ENCODE assay signal across 9 mouse cellular contexts in genomic region chr13:54073491-54073890, GRCm38 (mm10). TPM values are rescaled to one million over a fixed set of nuclear protein-coding genes. Genes with fewer than 3 reads are reported as not detected.
DNase-seq lines count a peak whose midpoint lies in the region; ATAC-seq and TF ChIP-seq lines count a peak whose summit lies in the region.
"Had no signal": no experiment of that assay in that cellular context is flagged by ENCODE, and none has a peak within 500 bp of the region (broad histone marks: within the 10 kb centered on the region; RNA-seq: fewer than 3 reads in every experiment).

No protein-coding gene starts in this region.

- no peak for TF ChIP-seq EP300 in stomach, postnatal 0 days (optimal IDR thresholded peaks at IDR 0.05)

- H3K4me2 ChIP-seq in neural tube, embryonic 12.5 days (replicated peaks) = peak overlapping the region; percentile 67
- peak overlapping the region; percentile 73; the same call in 1 of the 2 replicates for H3K4me2 ChIP-seq in stomach, postnatal 0 days (replicated peaks; ENCODE audit: low read depth)

- no peaks in the 10 kb centered on the region for H3K9me3 ChIP-seq in erythroblast, embryonic 14.5 days (ENCODE audit: control insufficient read depth, low read length)
- no peaks in the 10 kb centered on the region for H3K9me3 ChIP-seq in neural tube, embryonic 12.5 days
- no peaks in the 10 kb centered on the region for H3K9me3 ChIP-seq in limb, embryonic 10.5 days (replicated peaks)
- H3K9me3 ChIP-seq in stomach, postnatal 0 days (ENCODE audit: control insufficient read depth, low read length) = no peaks in the 10 kb centered on the region

- 84% methylated on average over 2 of the region's 2 CpGs for WGBS in neural tube, embryonic 12.5 days
- WGBS in limb, embryonic 10.5 days = 83% methylated on average over 2 of the region's 2 CpGs
- WGBS in stomach, postnatal 0 days = 53% methylated on average over 2 of the region's 2 CpGs

- TF ChIP-seq CTCF in stomach, postnatal 0 days (IDR thresholded peaks at IDR 0.05; ENCODE audit: low read depth) = no peak

- peaks cover 34% of the 10 kb centered on the region for H3K4me1 ChIP-seq in erythroblast, embryonic 14.5 days (ENCODE audit: control insufficient read depth)
- H3K4me1 ChIP-seq in neural tube, embryonic 12.5 days = peaks cover 15% of the 10 kb centered on the region; the same call in 1 of the 2 replicates
- H3K4me1 ChIP-seq in limb, embryonic 10.5 days = peaks cover 17% of the 10 kb centered on the region
- no peaks in the 10 kb centered on the region for H3K4me1 ChIP-seq in stomach, postnatal 0 days (replicated peaks; ENCODE audit: control insufficient read depth, insufficient read depth)

- peak overlapping the region; percentile 93 for H3K4me3 ChIP-seq in erythroblast, embryonic 14.5 days (replicated peaks)
- H3K4me3 ChIP-seq in neural tube, embryonic 12.5 days = no peak overlapping the region
- H3K4me3 ChIP-seq in limb, embryonic 10.5 days = peak overlapping the region; percentile 87; the same call in 1 of the 2 replicates
- no peak overlapping the region for H3K4me3 ChIP-seq in stomach, postnatal 0 days (ENCODE audit: low read depth, low read length)

- DNase-seq in neural tube, embryonic 10.5 days (ENCODE audit: extremely low spot score, low spot score) = no peak
- DNase-seq in limb, embryonic 10.5 days (ENCODE audit: low spot score) = no peak
- DNase-seq in stomach, postnatal 0 days (ENCODE audit: low spot score) = peak; percentile 30
- DNase-seq in layer of hippocampus, postnatal 10 days (ENCODE audit: low spot score in 2 of 2) = no peak
- no peak for DNase-seq in ovary, postnatal 14 days (ENCODE audit: low spot score)
- DNase-seq: cerebellum, postnatal 36 days had no signal

- ATAC-seq in erythroblast, adult 5-6 weeks (replicated peaks; ENCODE audit: low FRiP score, poor library complexity, severe bottlenecking) = no peak
- ATAC-seq in neural tube, embryonic 12.5 days (ENCODE audit: low FRiP score, low read depth) = no peak
- no peak for ATAC-seq in stomach, postnatal 0 days (ENCODE audit: low FRiP score, low TSS enrichment)

- H3K27ac ChIP-seq in neural tube, embryonic 12.5 days = no peak overlapping the region
- no peak overlapping the region for H3K27ac ChIP-seq in limb, embryonic 10.5 days
- no peak overlapping the region for H3K27ac ChIP-seq in stomach, postnatal 0 days (replicated peaks)

- H3K9ac ChIP-seq in neural tube, embryonic 12.5 days = no peak overlapping the region
- H3K9ac ChIP-seq in stomach, postnatal 0 days (ENCODE audit: low read length) = no peak overlapping the region

- peaks cover 30% of the 10 kb centered on the region for H3K36me3 ChIP-seq in erythroblast, embryonic 14.5 days (ENCODE audit: control insufficient read depth)
- H3K36me3 ChIP-seq in neural tube, embryonic 12.5 days = no peaks in the 10 kb centered on the region
- H3K36me3 ChIP-seq in limb, embryonic 10.5 days = peaks cover 12% of the 10 kb centered on the region
- H3K36me3 ChIP-seq in stomach, postnatal 0 days (ENCODE audit: control insufficient read depth, insufficient read depth, low read length) = no peaks in the 10 kb centered on the region

- H3K27me3 ChIP-seq in erythroblast, embryonic 14.5 days (ENCODE audit: control insufficient read depth) = no peaks in the 10 kb centered on the region
- H3K27me3 ChIP-seq in neural tube, embryonic 12.5 days (replicated peaks) = no peaks in the 10 kb centered on the region
- H3K27me3 ChIP-seq in limb, embryonic 10.5 days (ENCODE audit: low read depth, poor library complexity, severe bottlenecking) = no peaks in the 10 kb centered on the region
- no peaks in the 10 kb centered on the region for H3K27me3 ChIP-seq in stomach, postnatal 0 days (ENCODE audit: control insufficient read depth, insufficient read depth, low read length)

RNA-seq across cellular contexts. Expression of gene Sfxn1, which starts 1.8 kb away (rescaled TPM):
- 0.58 and 0.75 TPM in 2 replicates for polyA plus RNA-seq in erythroblast, embryonic 14.5 days (2012)
- total RNA-seq in erythroblast, adult 5-6 weeks (2015; ENCODE audit: low replicate concordance) = 30.7 and 32.0 TPM in 2 replicates
- 8.6 and 16.4 TPM in 2 replicates for total RNA-seq in erythroblast, adult 5-6 weeks (2017; ENCODE audit: low replicate concordance)
- 67.2 and 69.5 TPM in 2 replicates for polyA plus RNA-seq in neural tube, embryonic 12.5 days (2016; fragmentation: Nextera tagmentation; extraction: Ambion mirVana)
- polyA plus RNA-seq in limb, embryonic 10.5 days (2016; fragmentation: Nextera tagmentation; extraction: Ambion mirVana) = 69.7 and 85.7 TPM in 2 replicates
- 34.5 TPM in 2 replicates for polyA plus RNA-seq in stomach, postnatal 0 days (2015; fragmentation: Nextera tagmentation; extraction: Ambion mirVana)
- total RNA-seq in layer of hippocampus, postnatal 10 days (2021) = 10 to 100 TPM; 74.3 to 80.2 TPM

RNA-seq across cellular contexts. Expression of gene Drd1, which starts 18.0 kb away (rescaled TPM):
- polyA plus RNA-seq in erythroblast, embryonic 14.5 days (2012) = not detected in 2 replicates
- total RNA-seq in erythroblast, adult 5-6 weeks (2015; ENCODE audit: low replicate concordance) = not detected in 2 replicates
- total RNA-seq in erythroblast, adult 5-6 weeks (2017; ENCODE audit: low replicate concordance) = not detected in 2 replicates
- 0.53 and 0.75 TPM in 2 replicates for polyA plus RNA-seq in neural tube, embryonic 12.5 days (2016; fragmentation: Nextera tagmentation; extraction: Ambion mirVana)
- polyA plus RNA-seq in limb, embryonic 10.5 days (2016; fragmentation: Nextera tagmentation; extraction: Ambion mirVana) = not detected in 2 replicates
- polyA plus RNA-seq in stomach, postnatal 0 days (2015; fragmentation: Nextera tagmentation; extraction: Ambion mirVana) = 0.11 and 0.21 TPM in 2 replicates
- 1 to 10 TPM; 4.1 to 5.5 TPM for total RNA-seq in layer of hippocampus, postnatal 10 days (2021)

Comparison
In these comparisons a context has a peak if more than half of its experiments do, and no peak if none do; other contexts are left out.
1. H3K4me3 ChIP-seq: peak in erythroblast, embryonic 14.5 days (single experiment) and limb, embryonic 10.5 days (single experiment); none in neural tube, embryonic 12.5 days (single experiment) and stomach, postnatal 0 days (single experiment).
2. RNA of gene Sfxn1, which starts 1.8 kb away (polyA plus RNA-seq): 69.7 to 85.7 TPM in limb, embryonic 10.5 days, 67.2 to 69.5 TPM in neural tube, embryonic 12.5 days and 34.5 TPM in stomach, postnatal 0 days; 0.58 to 0.75 TPM in erythroblast, embryonic 14.5 days; every median in the first group is over 10 times any median in the second.